Mouse (Mus musculus) liver, embryonic 14.5 days (tissue): ENCODE results near the gene D630039A03Rik. TPM values are rescaled to one million over a fixed set of nuclear protein-coding genes. Genes with fewer than 3 reads are reported as not detected.

Experiments
- ATAC-seq: fragments of 200-750 bp; cut with Nextera tagmentation; 2 replicates; pipeline ENCODE4 v1.8.0; 2017; ENCODE audit warnings: moderate number of reproducible peaks, mild to moderate bottlenecking, moderate library complexity; ENCODE audit not compliant: insufficient read depth
- DNase-seq, 3 experiments: peaks; one replicate each; pipeline ENCODE4 v3.0.0-alpha.2; 2012 to 2013; ENCODE audit warnings: low read depth in 3 of 3, low spot score in 3 of 3
- H3K27ac ChIP-seq: fragments of 300-500 bp; sonication (generic); 2 replicates; pipeline ENCODE4 v1.5.1; 2014; ENCODE audit warnings: moderate library complexity, mild to moderate bottlenecking, control low read depth, inconsistent platforms
- H3K27me3 ChIP-seq: fragments of 300-500 bp; sonication (generic); 2 replicates; pipeline ENCODE4 v1.6.1; 2014; ENCODE audit warnings: mild to moderate bottlenecking, low read length, moderate library complexity; ENCODE audit not compliant: control insufficient read depth, insufficient read depth
- H3K36me3 ChIP-seq: fragments of 300-500 bp; sonication (generic); replicated peaks from 2 replicates; pipeline ENCODE4 v1.6.1; 2014; ENCODE audit warnings: low read depth; ENCODE audit not compliant: control insufficient read depth, insufficient read depth
- H3K4me1 ChIP-seq, 2 experiments: fragments of 200-500 bp in 1 of 2; fragments of 300-500 bp in 1 of 2; sonication (generic) in 1 of 2; replicated peaks; 2 replicates each; pipeline ENCODE4 v1.6.1; 2012 to 2014; ENCODE audit warnings: antibody characterized with exemption in 1 of 2, inconsistent platforms in 1 of 2, low read length in 1 of 2; ENCODE audit not compliant: control insufficient read depth in 2 of 2, insufficient read depth in 2 of 2
- H3K4me2 ChIP-seq: fragments of 300-500 bp; sonication (generic); 2 replicates; pipeline ENCODE4 v1.6.1; 2014; ENCODE audit warnings: low read depth, mild to moderate bottlenecking, control low read depth, moderate library complexity
- H3K4me3 ChIP-seq, 2 experiments: fragments of 200-500 bp in 1 of 2; fragments of 300-500 bp in 1 of 2; sonication (generic) in 1 of 2; 2 replicates each; pipeline ENCODE4 v1.5.1; 2012 to 2014; ENCODE audit warnings: low read depth in 2 of 2, low read length in 2 of 2, mild to moderate bottlenecking in 2 of 2, control low read depth in 1 of 2, inconsistent platforms in 1 of 2, moderate library complexity in 1 of 2; ENCODE audit not compliant: insufficient read depth in 1 of 2
- H3K9ac ChIP-seq: fragments of 300-500 bp; sonication (generic); replicated peaks from 2 replicates; pipeline ENCODE4 v1.6.1; 2014; ENCODE audit warnings: mild to moderate bottlenecking, control low read depth, moderate library complexity
- H3K9me3 ChIP-seq: fragments of 300-500 bp; sonication (generic); 2 replicates; pipeline ENCODE4 v1.6.1; 2016; ENCODE audit warnings: low read length, mixed read lengths; ENCODE audit not compliant: control insufficient read depth
- CTCF ChIP-seq: IDR thresholded peaks from 2 replicates; pipeline ENCODE4 v1.5.1; 2016; ENCODE audit warnings: antibody characterized with exemption, low read depth, control low read depth
- EP300 ChIP-seq: IDR thresholded peaks from 2 replicates; pipeline ENCODE4 v1.6.1; 2016; ENCODE audit warnings: antibody characterized with exemption, low read depth
- WGBS: fragments of 180-500 bp; shearing (Covaris S2); extraction: QIAGEN DNeasy Blood & Tissue Kit; methylation state at CpG from one replicate; pipeline ENCODE4 v1.1.7; 2014; ENCODE audit not compliant: insufficient replicate concordance; 5-methylcytosine and 5-hydroxymethylcytosine counted together
- polyA plus RNA-seq, 2 experiments: library from polyadenylated mRNA; depleted of rRNA in 1 of 2; stranded (reverse) in 1 of 2; unstranded in 1 of 2; fragments of >200 nt; fragmentation: Nextera tagmentation in 1 of 2; extraction: Ambion mirVana in 1 of 2; gene quantifications; 2 replicates each; pipeline versions ENCODE4 v1.2.1 to v1.2.3; 2012 to 2014

The D630039A03Rik gene
- polyA plus RNA-seq, 2 experiments: 0.14 to 0.31 TPM

GRCm38 (mm10) chr4:57879804-57880357 is 36.2 kb downstream of the D630039A03Rik start:
- H3K4me1 ChIP-seq: no peaks in the 10 kb centered on the region
- no peaks in the 10 kb centered on the region for H3K27me3 ChIP-seq
- H3K9ac ChIP-seq: no peak overlapping the region
- no peak overlapping the region for H3K4me3 ChIP-seq
- 6% methylated on average over 6 of the region's 6 CpGs for WGBS
- no peak for ATAC-seq
- H3K9me3 ChIP-seq: no peaks in the 10 kb centered on the region
- TF ChIP-seq CTCF (peak; percentile 87), EP300 (no peak)
- no peak overlapping the region for H3K27ac ChIP-seq
- H3K4me2 ChIP-seq: no peak overlapping the region
- no peaks in the 10 kb centered on the region for H3K36me3 ChIP-seq
- DNase-seq: peak; percentile 15 to 32 (median 30)

- DNase-seq (no peak), ATAC-seq (no peak)
- H3K9me3 ChIP-seq: no peaks in the 10 kb centered on the region
- H3K27me3 ChIP-seq: no peaks in the 10 kb centered on the region
- H3K27ac ChIP-seq: no peak overlapping the region
- no peak overlapping the region for H3K4me2 ChIP-seq
- TF ChIP-seq EP300 (no peak), CTCF (no peak)
- H3K36me3 ChIP-seq: no peaks in the 10 kb centered on the region
- no peak overlapping the region for H3K4me3 ChIP-seq
- 65% methylated on average over 5 of the region's 5 CpGs for WGBS
- no peaks in the 10 kb centered on the region for H3K4me1 ChIP-seq
- no peak overlapping the region for H3K9ac ChIP-seq
Measured at GRCm38 (mm10) chr4:57879137-57879536, 37.0 kb downstream of the D630039A03Rik start.

DNA sequence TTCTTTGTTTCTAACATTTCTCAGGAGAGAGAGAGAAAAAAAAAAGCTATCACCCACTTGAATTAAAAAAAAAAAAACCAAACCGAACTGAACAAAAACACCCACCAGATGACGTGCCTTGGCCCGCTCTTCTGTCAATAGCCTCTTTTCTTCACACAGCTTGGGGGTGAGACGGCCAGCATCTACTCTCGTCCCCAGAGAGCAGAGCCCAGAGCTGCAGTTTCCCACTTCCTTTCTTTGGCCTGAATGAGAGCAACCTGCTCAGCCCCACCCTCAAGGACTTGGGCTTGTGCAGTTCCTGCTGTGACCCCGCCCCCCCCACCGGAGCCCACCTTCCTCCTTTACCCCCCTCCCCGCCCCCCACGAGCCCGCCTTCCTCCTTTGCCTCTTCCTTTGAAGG is 48.6 kb downstream of the D630039A03Rik start:
- no peak overlapping the region for H3K4me2 ChIP-seq
- ATAC-seq: no peak
- H3K9me3 ChIP-seq: no peaks in the 10 kb centered on the region
- H3K27ac ChIP-seq: no peak overlapping the region
- H3K9ac ChIP-seq: no peak overlapping the region
- H3K27me3 ChIP-seq: no peaks in the 10 kb centered on the region
- 20% methylated on average over 10 of the region's 10 CpGs for WGBS
- H3K36me3 ChIP-seq: no peaks in the 10 kb centered on the region
- DNase-seq: no peak
- no peaks in the 10 kb centered on the region for H3K4me1 ChIP-seq
- TF ChIP-seq EP300 (no peak), CTCF (no peak)
- H3K4me3 ChIP-seq: no peak overlapping the region

- Histone ChIP-seq H3K27me3 (no peaks in the 10 kb centered on the region), H3K36me3 (no peaks in the 10 kb centered on the region), H3K27ac (no peak overlapping the region), H3K4me2 (no peak overlapping the region), H3K9ac (no peak overlapping the region), H3K4me1 (no peaks in the 10 kb centered on the region), H3K4me3 (no peak overlapping the region), H3K9me3 (no peaks in the 10 kb centered on the region)
- 55% methylated on average over 9 of the region's 9 CpGs for WGBS
- DNase-seq: no peak
- TF ChIP-seq CTCF: no peak
- TF ChIP-seq EP300: no peak
- no peak for ATAC-seq
Measured at GRCm38 (mm10) chr4:57866990-57867389, 49.1 kb downstream of the D630039A03Rik start.

GRCm38 (mm10) chr4:57866088-57866487 is 50.0 kb downstream of the D630039A03Rik start:
- Histone ChIP-seq H3K9ac (no peak overlapping the region), H3K27ac (no peak overlapping the region), H3K27me3 (no peaks in the 10 kb centered on the region), H3K4me1 (no peaks in the 10 kb centered on the region), H3K4me3 (no peak overlapping the region), H3K4me2 (no peak overlapping the region), H3K9me3 (no peaks in the 10 kb centered on the region), H3K36me3 (no peaks in the 10 kb centered on the region)
- 17% methylated on average over 2 of the region's 2 CpGs for WGBS
- DNase-seq: no peak
- TF ChIP-seq CTCF (no peak), EP300 (no peak)
- ATAC-seq: no peak
